Mouse (Mus musculus): ENCODE measurements around the gene Vsig10l.

Gene Vsig10l

DNA sequence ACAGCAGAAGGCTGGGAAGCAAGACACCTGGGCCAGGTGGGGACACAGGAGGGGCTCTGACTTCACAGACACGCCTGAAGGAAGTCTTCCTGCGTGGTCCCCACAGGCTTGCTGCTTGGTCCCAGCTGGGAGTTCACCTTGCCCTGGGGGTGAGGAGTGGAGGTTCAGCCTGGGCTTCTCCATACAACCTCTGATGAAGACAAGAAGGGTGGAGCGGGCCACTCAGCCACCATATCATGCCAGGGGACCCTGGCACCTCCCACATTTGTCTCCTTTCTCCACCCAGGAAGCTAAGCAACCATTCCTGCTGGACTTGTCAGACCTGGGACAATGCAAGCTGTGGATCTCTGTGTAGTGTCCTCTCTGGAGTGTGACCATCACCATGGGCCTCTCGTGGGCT is at the start of gene Vsig10l:
TSS of gene Vsig10l (plus strand) at position 301 of the 400 bp plus-strand sequence.
- no peak for DNase-seq (ENCODE audit: low spot score)

DNA sequence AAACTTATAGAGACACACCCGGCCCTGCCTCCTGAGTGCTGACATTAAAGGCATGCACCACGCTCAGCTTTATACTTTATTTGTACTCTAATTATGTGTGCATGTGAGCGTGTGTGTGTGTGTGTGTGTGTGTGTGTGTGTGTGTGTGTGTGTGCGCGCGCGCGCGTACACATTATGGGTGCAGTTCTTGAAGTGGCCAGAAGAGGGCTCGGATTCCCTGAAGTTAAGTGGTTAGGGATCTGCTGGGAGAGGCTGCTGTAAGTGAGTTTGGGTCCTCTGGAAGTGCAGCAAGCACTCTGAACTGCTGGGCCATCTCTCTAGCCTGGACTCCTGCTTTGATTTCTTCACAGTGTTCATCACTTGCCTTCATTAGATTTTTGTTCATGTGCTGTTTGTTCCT is 45.7 kb upstream of the Vsig10l start:
- no peak for DNase-seq (ENCODE audit: low spot score)

DNA sequence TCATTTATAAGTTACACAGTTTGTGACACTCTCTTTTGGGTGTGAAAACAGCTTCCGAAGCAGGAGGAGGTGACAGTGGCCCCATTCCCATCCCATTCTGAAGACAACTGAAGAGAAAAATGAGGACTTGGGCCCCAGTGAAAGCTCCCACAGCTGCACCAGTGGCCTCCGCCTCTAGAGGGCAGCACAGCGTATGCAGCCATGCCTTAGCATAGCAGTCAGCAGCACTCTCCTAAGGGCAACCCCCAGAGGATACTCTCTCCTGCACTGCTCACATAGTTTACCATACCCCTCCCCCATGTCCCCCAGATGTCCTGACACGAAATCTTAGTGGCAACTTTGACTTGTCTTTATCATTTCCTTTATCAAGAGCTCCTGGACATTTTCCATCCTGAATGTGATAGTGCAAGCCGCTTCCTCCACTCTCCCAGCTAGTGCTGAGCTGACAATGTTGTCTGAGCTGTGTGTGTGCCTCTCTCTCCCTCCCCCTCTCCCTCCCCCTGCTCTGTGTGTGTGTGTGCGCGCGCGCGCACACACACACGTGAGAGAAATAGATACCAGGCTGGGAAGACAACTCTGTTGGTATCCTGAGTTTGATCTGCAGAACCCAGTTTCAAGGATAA is 39.8 kb upstream of the Vsig10l start:
- DNase-seq (ENCODE audit: low spot score): peak; percentile 79

DNA sequence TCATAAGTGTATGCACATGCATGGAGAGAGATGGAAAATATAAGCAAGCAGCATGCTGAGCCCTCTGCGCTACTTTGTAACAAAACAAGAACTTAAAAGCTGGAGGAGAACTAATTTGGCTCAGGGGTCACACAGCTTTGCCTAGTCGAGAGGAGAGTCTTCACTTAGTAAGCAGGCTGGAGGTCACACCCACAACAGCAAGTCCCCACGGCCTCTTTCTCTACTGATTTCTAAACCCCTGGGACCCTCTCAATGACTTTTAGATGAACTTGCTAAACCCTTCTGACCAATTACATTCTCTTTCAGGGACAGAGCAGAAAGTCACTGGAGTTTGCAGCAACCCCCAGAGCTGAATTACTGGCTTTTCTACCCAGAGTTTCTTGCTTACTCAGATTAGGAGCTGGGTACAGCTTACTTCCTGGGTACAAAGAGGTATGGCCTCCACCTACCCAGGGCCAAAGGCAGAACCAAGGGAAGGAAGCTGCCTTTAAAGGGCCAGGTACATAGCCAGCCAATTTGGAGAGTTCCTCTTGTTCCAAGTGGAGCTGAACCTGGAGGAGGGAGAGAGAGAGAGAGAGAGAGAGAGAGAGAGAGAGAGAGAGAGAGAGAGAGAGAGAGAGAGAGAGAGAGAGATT is 38.8 kb upstream of the Vsig10l start:
- DNase-seq (ENCODE audit: low spot score): no peak

DNA sequence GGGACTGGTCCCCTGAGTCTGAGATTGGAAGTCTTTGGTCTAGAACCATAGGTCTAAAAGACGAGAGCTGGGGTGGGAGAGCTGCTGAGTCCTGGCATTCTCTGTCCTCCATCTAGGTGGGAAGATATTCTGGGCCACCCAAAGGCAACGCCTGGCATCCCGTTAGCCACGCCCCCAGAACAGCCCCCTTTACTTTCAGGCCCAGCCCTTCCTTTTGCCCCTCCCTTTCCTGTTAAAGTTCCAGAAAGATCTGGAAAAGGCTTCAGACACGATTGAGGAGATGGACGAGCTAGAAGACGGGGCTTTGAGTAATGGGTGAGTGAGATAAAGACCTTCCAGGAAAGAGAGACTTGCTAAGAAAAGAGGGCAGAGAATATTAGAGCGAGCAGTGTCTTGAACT is 35.5 kb upstream of the Vsig10l start, which contains the start of gene Lim2:
TSS of gene Lim2 (plus strand) at position 265 of the 400 bp plus-strand sequence.
- DNase-seq (ENCODE audit: low spot score): no peak

DNA sequence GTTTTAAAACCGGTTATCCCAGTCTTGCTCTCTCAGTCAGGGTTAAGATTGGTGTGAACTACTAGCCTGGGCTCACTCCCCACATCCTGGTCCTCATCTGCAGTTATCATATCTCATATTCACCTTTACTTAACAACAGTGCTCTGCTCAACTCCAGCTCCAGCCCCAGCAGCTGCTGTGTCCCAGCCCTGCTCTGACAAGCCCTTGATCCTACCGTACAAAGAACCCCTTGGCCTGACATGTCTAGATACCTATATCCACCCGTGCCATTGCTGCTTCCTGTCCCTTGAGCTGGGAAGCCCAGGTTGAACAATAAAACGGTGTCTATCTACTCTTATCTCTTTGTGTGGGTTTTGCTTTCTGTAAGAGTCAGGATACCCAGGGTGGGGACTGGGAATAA is 33.5 kb upstream of the Vsig10l start:
- no peak for DNase-seq (ENCODE audit: low spot score)

DNA sequence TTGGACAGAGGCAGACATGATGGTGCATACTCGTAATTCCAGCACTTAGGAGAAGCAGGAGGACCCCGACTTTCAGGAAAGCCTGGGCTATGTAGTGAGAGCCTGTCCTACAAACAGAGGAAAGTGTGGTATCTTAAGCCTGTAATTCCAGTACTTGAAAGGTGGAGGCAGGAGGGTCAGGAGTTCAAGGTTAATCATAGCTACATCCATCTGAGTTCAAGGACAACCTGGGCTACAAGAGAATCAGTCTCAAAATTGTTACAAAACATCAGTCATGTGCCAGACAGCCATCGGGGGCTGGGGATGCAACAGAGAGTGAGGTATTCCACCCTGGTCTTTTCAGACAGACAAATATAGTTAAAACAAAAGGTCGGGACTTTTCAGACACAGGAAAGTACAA is 30.1 kb upstream of the Vsig10l start:
- no peak for DNase-seq (ENCODE audit: low spot score)

DNA sequence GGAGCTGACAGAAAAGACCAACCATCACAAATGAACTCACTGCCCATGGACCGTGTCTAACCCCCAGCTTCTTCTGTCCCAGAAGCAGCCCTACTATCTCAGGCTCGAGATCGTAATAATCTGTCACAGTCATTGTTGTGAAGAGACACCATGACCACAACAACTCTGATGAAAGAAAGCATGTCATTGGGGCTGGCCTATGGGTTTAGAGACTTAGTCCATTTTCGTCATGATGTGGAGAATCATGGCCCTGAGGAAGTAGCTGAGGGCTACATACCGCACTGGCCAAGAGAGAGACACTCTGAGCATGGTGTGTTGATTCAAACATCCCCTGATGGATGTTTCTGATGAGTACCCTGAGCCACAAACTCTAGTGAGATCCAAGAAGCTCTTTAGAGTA is 28.3 kb upstream of the Vsig10l start:
- DNase-seq (ENCODE audit: low spot score): no peak

DNA sequence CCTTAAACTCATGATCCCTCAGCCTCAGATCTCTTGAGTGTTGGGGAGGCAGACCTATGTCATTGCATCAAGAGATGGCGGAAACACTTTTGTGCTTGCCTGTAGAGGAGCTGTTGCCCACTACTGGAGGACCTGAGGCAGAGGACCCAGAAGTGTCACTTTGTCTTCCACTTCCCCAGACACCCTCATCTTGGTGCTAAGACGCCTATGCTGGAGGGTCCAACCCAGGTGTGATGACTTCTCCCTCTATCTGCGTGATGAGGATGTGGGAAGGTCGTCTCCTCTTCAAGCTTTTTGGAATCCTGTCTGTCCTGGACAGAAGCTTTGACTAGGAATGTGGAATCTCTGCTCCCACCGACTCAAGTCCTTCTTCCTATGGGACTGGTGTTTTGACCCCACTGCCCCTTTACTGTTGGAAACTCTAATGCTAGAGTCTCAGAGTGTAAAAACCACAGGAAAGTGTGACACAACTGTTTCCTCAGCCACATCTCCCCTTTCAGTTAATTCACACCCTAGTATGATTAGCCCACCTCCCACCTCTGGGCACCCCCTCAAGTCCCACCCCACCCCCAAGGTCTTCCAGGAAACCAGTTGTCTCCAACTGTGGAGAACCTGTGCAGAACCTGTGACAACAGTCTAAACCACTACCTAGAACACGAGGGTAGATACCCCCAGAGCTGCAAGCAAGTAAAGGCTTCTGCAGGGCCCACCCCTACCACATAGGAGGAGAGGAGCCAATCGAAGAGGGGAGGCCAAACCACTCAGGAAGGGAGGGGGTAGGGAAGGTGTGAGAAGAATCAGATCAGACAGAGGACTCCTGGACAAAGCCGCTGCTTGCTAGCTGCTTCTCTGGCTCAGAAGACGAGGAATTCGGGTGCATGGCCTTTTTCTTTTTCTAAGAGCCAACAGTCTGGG is 26.4 kb upstream of the Vsig10l start, which contains the start of gene Nkg7:
TSS of gene Nkg7 (plus strand) at position 733 of the 915 bp plus-strand sequence.
- no peak for DNase-seq (ENCODE audit: low spot score)

DNA sequence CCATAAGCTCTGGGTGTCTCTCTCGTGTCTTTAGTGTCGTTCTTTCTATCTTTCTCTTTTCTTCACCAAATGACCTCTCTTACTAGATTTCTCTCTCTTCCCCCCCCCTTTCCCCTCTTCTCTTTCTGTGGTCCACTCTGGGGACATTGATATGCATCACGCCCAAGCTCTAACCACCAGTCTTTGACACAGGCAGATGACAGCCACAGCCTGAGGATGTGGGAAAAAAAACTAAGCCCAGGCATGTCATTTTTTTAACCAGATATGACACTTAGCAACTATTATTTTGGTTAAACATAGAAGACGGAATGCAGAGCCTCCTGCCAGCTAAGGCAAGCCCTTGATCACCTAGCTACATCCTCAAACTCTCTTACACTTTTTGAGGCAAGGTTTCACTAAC is 24.3 kb upstream of the Vsig10l start:
- no peak for DNase-seq (ENCODE audit: low spot score)

DNA sequence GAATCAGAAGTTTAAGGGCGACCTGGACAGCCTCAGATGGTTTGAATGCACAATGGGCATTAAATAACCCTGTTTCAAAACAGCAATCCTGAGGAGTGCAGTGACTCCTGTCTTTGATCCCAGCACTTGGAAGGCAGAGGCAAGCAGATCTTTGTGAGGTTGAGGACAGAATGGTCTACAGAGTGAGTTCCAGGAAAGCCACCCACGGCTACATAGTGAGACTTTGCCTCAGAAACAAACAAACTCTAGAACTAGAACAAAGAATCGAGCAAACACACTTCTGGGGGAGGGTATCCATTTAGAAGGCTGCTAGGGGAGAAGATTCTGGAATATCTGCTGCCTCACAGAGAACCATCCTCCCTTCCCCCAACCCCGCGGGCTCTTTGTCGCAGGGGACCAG is 22.5 kb upstream of the Vsig10l start, which contains the start of gene Cldnd2:
TSS of gene Cldnd2 (plus strand) at position 301 of the 400 bp plus-strand sequence.
- DNase-seq (ENCODE audit: low spot score): no peak

DNA sequence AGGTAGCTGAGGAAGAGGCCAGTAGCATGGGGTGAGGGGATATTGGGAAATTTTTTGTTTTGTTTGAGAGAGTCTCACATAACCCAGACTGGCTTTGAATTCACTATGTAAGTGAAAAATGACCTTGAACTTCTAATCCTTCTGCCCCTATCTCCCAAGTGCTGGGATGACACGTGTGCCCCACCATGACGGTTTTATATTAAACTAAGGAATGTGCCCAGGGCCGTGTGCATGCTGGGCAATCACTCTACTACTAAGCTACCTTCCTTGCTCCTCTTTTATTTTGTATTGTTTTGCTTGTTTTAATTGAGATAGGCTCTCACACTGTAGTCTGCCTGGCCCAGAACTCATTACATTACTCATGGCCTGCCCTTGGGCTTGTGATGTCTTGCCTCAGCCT is 21.9 kb upstream of the Vsig10l start:
- no peak for DNase-seq (ENCODE audit: low spot score)

DNA sequence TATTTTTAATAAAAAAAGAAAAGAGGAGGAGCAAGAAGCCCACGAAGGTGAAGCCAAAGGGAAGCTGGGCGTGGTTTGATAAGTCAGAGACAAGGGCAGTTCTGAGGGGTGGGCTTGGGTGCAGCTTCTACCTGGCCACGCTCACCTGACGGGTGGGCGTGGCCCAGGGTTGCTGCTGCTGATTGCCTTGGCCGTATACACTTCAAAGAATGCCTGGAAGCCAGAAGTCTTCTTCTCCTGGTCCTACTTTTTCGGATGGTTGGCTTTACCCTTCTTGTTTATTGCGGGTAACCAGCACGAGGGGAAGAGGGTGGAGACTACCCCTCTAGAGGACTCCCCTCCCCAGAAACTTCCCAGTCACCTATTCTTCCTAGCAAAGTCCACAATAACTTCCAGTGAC is 20.3 kb upstream of the Vsig10l start:
- no peak for DNase-seq (ENCODE audit: low spot score)

DNA sequence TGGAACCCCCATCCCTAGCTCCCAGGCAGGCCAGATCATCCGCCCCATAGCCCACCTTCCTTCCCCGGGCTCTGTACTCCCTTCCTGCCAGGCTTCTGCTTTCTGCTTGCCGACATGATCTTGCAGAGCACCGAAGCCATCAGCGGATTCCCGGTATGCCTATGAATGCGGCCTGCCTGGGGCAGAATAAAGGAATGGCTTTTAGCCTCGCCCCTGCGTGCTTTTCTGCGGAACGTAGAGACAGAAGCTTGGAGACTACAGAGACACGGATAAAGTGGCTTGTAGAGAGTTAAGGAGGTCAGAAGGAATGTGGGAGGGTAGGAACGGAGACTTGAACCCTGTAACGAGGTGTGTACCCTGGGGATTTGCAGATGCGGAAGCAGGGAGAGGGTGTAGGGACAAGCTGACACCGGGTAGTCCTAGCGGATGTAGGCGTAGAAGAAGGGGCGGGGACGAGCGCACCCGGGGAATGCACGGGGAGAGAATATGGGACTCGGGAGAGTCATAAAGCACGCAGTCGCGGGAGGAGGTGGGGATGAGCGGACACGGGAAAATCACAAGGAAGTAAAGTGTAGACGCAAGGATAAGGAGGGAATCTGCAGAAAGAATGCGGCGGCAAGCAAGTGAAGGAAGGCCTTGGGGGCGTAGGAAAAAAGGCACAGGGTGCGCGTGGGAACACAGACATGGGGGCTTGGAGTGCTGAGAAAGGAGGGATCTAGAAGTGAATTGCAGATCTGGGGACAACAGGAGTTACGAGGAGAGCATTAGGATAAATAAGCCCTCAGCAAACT is 19.6 kb upstream of the Vsig10l start:
- peak; percentile 67 for DNase-seq (ENCODE audit: low spot score)

DNA sequence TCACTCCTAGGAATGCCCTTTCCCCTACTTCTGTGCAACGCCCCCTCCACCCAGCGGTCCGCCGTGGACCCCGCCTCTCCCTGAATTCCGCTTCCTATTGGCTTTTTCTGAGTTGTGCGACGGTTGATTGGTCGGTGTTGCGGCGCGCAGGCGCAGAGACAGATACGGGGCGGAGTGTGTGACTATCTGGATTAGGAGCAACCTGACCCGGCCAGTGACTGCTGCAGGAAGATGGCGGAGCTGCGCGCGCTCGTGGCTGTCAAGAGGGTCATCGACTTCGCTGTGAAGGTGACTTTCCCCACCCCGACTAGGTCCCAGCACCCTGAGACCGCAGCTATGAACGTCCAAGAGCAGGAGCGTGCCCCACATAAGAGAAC is 19.0 kb upstream of the Vsig10l start, which contains the start of the genes Etfb and Gm45233:
TSS of gene Etfb (plus strand) at position 167 of the 377 bp plus-strand sequence.
TSS of gene Gm45233 (plus strand) at position 212 of the 377 bp plus-strand sequence.
- peak; percentile 86 for DNase-seq (ENCODE audit: low spot score)

DNA sequence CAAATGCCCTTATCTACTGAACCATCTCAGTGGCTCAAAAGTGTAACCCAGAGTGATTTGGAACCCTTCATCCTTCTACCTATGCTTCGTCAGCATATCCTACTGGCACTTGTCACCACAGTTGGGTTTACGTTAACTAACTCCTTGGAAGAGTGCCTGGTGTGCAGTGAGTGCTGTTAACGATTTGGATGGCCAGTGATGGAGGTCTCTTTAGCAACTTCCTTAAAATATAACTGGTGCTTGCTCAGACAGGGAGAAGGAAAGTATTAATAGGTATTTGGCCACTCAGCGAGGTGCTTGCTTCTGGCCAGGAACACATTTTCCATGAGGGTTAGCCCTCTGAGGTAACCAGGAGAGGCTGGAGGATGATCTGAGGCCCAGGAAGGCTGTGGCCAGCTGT is 15.2 kb upstream of the Vsig10l start:
- DNase-seq (ENCODE audit: low spot score): no peak

DNA sequence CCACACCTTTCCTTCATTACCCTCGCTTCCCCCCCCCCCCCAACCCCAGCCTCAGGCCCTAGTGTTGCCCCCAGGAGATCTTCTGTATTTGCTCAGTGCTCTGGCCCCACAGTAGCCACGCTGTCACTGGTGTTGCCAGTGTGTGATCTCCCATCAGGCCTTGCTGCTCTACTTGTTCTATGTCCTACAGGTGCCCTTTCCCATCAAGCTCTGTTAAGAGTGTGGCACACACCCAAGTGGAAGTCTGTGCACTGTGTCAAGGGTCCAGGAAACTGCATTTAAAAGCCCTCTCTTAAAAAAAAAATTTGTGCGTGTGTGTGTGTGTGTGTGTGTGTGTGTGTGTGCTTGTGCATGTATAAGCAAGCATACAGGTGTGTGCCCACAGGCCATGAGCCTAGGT is 14.7 kb upstream of the Vsig10l start:
- DNase-seq (ENCODE audit: low spot score): no peak

DNA sequence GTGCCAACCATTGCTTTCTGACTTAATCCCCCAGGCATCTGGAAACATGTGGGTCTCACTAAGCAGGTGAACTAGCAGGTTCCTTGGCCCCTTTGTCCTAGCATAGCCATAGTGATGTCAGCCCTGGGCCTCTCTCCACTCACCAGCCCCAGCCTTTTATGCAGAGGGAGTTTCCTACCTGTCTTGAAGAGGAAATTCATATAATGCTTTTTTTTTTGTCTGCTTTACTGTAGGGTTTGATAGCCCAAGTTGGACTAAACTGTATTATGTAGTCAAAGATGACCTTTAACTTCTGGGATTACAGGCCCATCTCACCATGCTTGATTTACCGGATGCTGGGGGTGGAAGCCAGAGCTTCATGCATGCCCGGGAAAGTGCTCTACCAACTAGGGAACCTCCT is 13.1 kb upstream of the Vsig10l start:
- DNase-seq (ENCODE audit: low spot score): no peak

DNA sequence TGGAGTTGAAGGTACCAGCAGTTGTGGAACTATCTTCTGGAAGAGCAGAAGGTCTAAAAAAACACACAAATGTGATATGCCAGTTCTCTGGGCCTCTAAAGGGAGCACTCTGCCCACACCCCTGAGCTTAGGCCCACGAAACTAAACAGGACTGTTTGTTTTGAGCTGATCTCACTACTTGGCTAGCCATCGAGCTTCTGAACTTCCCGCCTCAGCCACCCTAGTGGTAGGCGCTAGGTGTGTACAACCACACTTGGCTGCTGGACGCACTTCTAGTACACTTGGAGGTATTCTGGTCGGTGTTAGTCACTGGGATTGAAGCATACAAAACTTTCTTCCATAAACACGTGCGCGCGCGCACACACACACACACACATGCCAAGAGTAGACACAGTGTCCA is 11.2 kb upstream of the Vsig10l start:
- no peak for DNase-seq (ENCODE audit: low spot score)

DNA sequence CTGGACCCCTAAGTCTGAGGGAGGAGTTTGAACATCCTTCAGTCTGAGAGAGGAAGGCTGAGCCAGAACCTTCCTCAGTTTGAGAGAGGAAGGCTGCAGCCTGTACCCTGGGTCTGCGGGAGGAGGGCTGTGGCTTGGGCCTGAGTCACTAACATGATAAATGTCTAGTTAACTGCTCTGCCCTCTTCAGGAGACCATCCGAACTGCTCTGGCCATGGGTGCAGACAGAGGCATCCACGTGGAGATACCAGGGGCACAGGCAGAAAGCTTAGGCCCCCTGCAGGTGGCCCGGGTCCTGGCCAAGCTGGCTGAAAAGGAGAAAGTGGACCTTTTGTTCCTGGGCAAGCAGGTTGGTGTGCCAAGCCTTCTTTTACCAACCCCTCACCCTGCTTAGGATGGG is 10.3 kb upstream of the Vsig10l start:
- no peak for DNase-seq (ENCODE audit: low spot score)

DNA sequence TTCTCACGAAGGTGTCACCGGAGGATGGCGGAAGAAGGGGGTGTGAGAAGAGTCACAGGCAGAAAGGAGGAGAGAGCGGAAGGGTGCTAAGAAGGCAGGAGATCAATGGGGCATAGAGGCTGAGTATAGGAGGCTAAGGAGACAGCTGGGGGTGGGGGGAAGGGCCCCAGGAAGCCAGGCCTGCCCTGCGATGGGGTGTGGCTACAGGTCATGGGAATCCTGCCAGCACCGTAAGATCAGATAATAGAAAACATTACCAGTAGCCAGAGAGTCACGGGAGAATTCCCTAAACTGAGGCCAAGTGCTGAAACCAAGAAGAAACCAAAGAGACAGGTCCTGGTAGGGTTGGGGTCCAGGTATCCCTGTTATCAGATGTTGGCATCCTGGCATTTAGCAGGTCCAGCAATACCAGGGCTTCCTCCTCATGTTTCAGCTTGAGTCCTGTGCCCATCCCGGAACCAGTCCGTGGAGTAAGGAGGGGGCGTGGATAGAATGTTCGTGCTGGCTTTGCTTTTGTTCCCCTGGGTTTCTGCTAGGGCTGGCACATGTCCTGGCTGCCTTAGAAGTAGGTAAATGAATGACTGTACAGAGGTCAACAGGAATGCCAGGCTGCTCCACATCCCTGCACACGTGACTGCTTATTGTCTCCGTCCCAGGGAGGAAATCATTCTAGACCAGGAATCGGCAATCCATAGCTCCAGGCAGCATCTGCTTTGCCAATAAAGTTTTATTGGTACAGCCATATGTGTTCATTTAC is 9.2 kb upstream of the Vsig10l start:
- DNase-seq (ENCODE audit: low spot score): no peak

All from ovary, postnatal 14 days (tissue).